Mouse (Mus musculus) MEL (cell line): ENCODE data around the gene Gm13290.
A peak's percentile ranks its signal among the peaks of the same experiment; 100 is the strongest.

Experiments
- BHLHE40 ChIP-seq: IDR thresholded peaks from 2 replicates; pipeline ENCODE4 v1.6.1; 2012; ENCODE audit warnings: low read depth, mild to moderate bottlenecking, inconsistent platforms, low read length, improper control_type of control experiment, borderline replicate concordance
- CTCF ChIP-seq, 3 experiments: IDR thresholded peaks in 2 of 3; conservative IDR thresholded peaks in 1 of 3; 2 replicates each; pipeline ENCODE4 v1.5.1; 2011 to 2012; ENCODE audit warnings: low read length in 3 of 3, low read depth in 2 of 3, mild to moderate bottlenecking in 2 of 3, improper control_type of control experiment in 1 of 3, inconsistent platforms in 1 of 3, mixed read lengths in 1 of 3, moderate library complexity in 1 of 3; ENCODE audit not compliant: control insufficient read depth in 1 of 3, insufficient read depth in 1 of 3, poor library complexity in 1 of 3, severe bottlenecking in 1 of 3
- EP300 ChIP-seq, 2 experiments: IDR thresholded peaks; 2 replicates each; pipeline ENCODE4 v1.6.1; 2011; ENCODE audit warnings: improper control_type of control experiment in 2 of 2, low read length in 2 of 2, low read depth in 1 of 2, mild to moderate bottlenecking in 1 of 2
- GATA1 ChIP-seq: IDR thresholded peaks from 2 replicates; pipeline ENCODE4 v1.6.1; 2011; ENCODE audit warnings: low read depth, low read length, improper control_type of control experiment
- MAFK ChIP-seq: IDR thresholded peaks from 2 replicates; pipeline ENCODE4 v1.6.1; 2011; ENCODE audit warnings: low read depth, mild to moderate bottlenecking, low read length, improper control_type of control experiment, borderline replicate concordance
- MAZ ChIP-seq: IDR thresholded peaks from 2 replicates; pipeline ENCODE4 v1.6.1; 2012; ENCODE audit warnings: low read depth, mild to moderate bottlenecking, inconsistent platforms, low read length, improper control_type of control experiment
- NELFE ChIP-seq: IDR thresholded peaks from 2 replicates; pipeline ENCODE4 v1.6.1; 2011; ENCODE audit warnings: low read depth, low read length, improper control_type of control experiment
- POLR2A ChIP-seq, 2 experiments: IDR thresholded peaks; 2 replicates each; pipeline ENCODE4 v1.6.1; 2011 to 2012; ENCODE audit warnings: low read length in 2 of 2, mild to moderate bottlenecking in 2 of 2, control low read depth in 1 of 2, improper control_type of control experiment in 1 of 2, low read depth in 1 of 2, moderate library complexity in 1 of 2; ENCODE audit not compliant: control insufficient read depth in 1 of 2, insufficient read depth in 1 of 2, poor library complexity in 1 of 2
- POLR2AphosphoS2 ChIP-seq: IDR thresholded peaks from 2 replicates; pipeline ENCODE4 v1.6.1; 2011; ENCODE audit warnings: low read length, improper control_type of control experiment
- RAD21 ChIP-seq: IDR thresholded peaks from 2 replicates; pipeline ENCODE4 v1.6.1; 2011; ENCODE audit warnings: mild to moderate bottlenecking, low read depth, low read length, improper control_type of control experiment
- TBP ChIP-seq: IDR thresholded peaks from 2 replicates; pipeline ENCODE4 v1.8.0; 2011; ENCODE audit warnings: low read depth, low read length, improper control_type of control experiment
- ZMIZ1 ChIP-seq: IDR thresholded peaks from 2 replicates; pipeline ENCODE4 v1.6.1; 2012; ENCODE audit warnings: low read depth, mild to moderate bottlenecking, inconsistent platforms, low read length, improper control_type of control experiment, moderate library complexity
- ZNF384 ChIP-seq: IDR thresholded peaks from 2 replicates; pipeline ENCODE4 v1.6.1; 2012; ENCODE audit warnings: low read depth, mild to moderate bottlenecking, inconsistent platforms, low read length, improper control_type of control experiment

DNA sequence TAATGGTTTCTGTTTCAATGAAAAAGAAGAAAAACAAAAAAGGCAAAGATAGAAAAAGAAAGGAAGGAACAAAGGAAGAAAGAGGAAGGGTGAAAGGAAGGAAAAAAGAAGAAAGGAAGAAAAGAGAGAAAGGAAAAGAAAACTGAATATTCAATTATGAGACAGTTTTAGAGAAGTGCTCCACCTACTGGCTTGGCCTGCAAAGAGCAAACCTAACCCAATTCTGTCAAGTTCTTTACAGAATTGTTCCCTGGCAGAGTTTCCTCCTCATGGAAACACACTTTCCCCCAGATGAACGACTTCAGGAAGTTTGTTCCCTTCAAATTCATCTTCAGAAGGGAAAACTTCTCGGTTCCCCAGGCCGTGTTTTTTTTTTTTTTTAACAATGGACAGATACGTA lies 49.4 kb downstream of the Gm13290 start:
- TF ChIP-seq CTCF (IDR thresholded peaks at IDR 0.05 in 2 of 3, conservative IDR thresholded peaks at IDR 0.05 in 1 of 3; ENCODE audit: control insufficient read depth in 1 of 3, insufficient read depth in 1 of 3, low read depth in 2 of 3, low read length in 3 of 3, poor library complexity in 1 of 3, severe bottlenecking in 1 of 3), result peak in 2 of 3 experiments; percentile 52 to 55; a peak in 4 of 6 replicates
- no peak for TF ChIP-seq TBP
- TF ChIP-seq MAZ, result no peak
- TF ChIP-seq EP300 (IDR thresholded peaks at IDR 0.05; ENCODE audit: low read depth in 1 of 2, low read length in 2 of 2), result no peak
- no peak for TF ChIP-seq ZMIZ1
- no peak for TF ChIP-seq POLR2AphosphoS2
- no peak for TF ChIP-seq ZNF384
- no peak for TF ChIP-seq MAFK
- no peak for TF ChIP-seq NELFE
- no peak for TF ChIP-seq POLR2A (IDR thresholded peaks at IDR 0.05; ENCODE audit: control insufficient read depth in 1 of 2, insufficient read depth in 1 of 2, low read depth in 1 of 2, low read length in 2 of 2, poor library complexity in 1 of 2)
- TF ChIP-seq BHLHE40, result no peak
- TF ChIP-seq GATA1, result no peak
- no peak for TF ChIP-seq RAD21
